Mouse (Mus musculus) midbrain, embryonic 15.5 days (tissue): ENCODE measurements at regions not wholly inside any gene's neighbourhood (a gene's known extent, or its start where the extent isn't known, plus 50 kb on each side); places are given as distances from the start of the nearest gene placed in this dataset.

Experiments
- ATAC-seq: fragments of 200-750 bp; cut with Nextera tagmentation; replicated peaks from 2 replicates; pipeline ENCODE4 v1.8.0; 2017; ENCODE audit warnings: moderate TSS enrichment
- H3K27ac ChIP-seq: fragments of 300-500 bp; sonication (generic); 2 replicates; pipeline ENCODE4 v1.5.1; 2015; ENCODE audit warnings: mild to moderate bottlenecking, inconsistent platforms
- H3K27me3 ChIP-seq: fragments of 300-500 bp; sonication (generic); replicated peaks from 2 replicates; pipeline ENCODE4 v1.6.1; 2015; ENCODE audit warnings: inconsistent platforms
- H3K36me3 ChIP-seq: fragments of 300-500 bp; sonication (generic); replicated peaks from 2 replicates; pipeline ENCODE4 v1.6.1; 2015; ENCODE audit warnings: inconsistent platforms
- H3K4me1 ChIP-seq: fragments of 300-500 bp; sonication (generic); 2 replicates; pipeline ENCODE4 v1.6.1; 2015; ENCODE audit warnings: inconsistent platforms
- H3K4me2 ChIP-seq: fragments of 300-500 bp; sonication (generic); 2 replicates; pipeline ENCODE4 v1.6.1; 2015; ENCODE audit warnings: inconsistent platforms, mild to moderate bottlenecking, moderate library complexity
- H3K4me3 ChIP-seq: fragments of 300-500 bp; sonication (generic); 2 replicates; pipeline ENCODE4 v1.5.1; 2015; ENCODE audit warnings: mild to moderate bottlenecking, inconsistent platforms
- H3K9ac ChIP-seq: fragments of 300-500 bp; sonication (generic); 2 replicates; pipeline ENCODE4 v1.6.1; 2015; ENCODE audit warnings: mild to moderate bottlenecking, inconsistent platforms
- H3K9me3 ChIP-seq: fragments of 300-500 bp; sonication (generic); 2 replicates; pipeline ENCODE4 v1.6.1; 2016; ENCODE audit warnings: inconsistent platforms
- WGBS: fragments of 180-500 bp; shearing (Covaris S2); methylation state at CpG from one replicate; pipeline ENCODE4 v1.1.7; 2015; ENCODE audit warnings: mixed read lengths; 5-methylcytosine and 5-hydroxymethylcytosine counted together

GRCm38 (mm10) chr9:12879753-12880490 is 365.7 kb downstream of the Jrkl start:
- no peaks in the 10 kb centered on the region for H3K9me3 ChIP-seq
- WGBS: 74% methylated on average over 3 of the region's 3 CpGs
- no peaks in the 10 kb centered on the region for H3K36me3 ChIP-seq
- H3K9ac ChIP-seq: no peak overlapping the region
- no peaks in the 10 kb centered on the region for H3K4me1 ChIP-seq
- no peak overlapping the region for H3K27ac ChIP-seq
- H3K27me3 ChIP-seq: no peaks in the 10 kb centered on the region
- H3K4me3 ChIP-seq: no peak overlapping the region
- H3K4me2 ChIP-seq: no peak overlapping the region
- ATAC-seq: no peak

- Histone ChIP-seq H3K9me3 (no peaks in the 10 kb centered on the region), H3K4me1 (no peaks in the 10 kb centered on the region), H3K9ac (no peak overlapping the region), H3K36me3 (no peaks in the 10 kb centered on the region), H3K4me2 (no peak overlapping the region), H3K4me3 (no peak overlapping the region), H3K27ac (no peak overlapping the region), H3K27me3 (no peaks in the 10 kb centered on the region)
- 55% methylated on average over 1 of the region's 1 CpGs for WGBS
- ATAC-seq: no peak
Observed at GRCm38 (mm10) chr9:12876496-12876895, 369.1 kb downstream of the Jrkl start.

- 82% methylated on average over 3 of the region's 3 CpGs for WGBS
- Histone ChIP-seq H3K27me3 (no peaks in the 10 kb centered on the region), H3K27ac (no peak overlapping the region), H3K4me3 (no peak overlapping the region), H3K4me2 (no peak overlapping the region), H3K36me3 (no peaks in the 10 kb centered on the region), H3K4me1 (no peaks in the 10 kb centered on the region), H3K9ac (no peak overlapping the region), H3K9me3 (no peaks in the 10 kb centered on the region)
- ATAC-seq: no peak
Observed at GRCm38 (mm10) chr9:12870941-12871340, 374.7 kb downstream of the Jrkl start.
